Mouse (Mus musculus) mouse embryonic stem cell (cell line): ENCODE measurements around the gene Rgs6.

Experiments
- in situ Hi-C, 2 experiments: fragments of 300-500 bp; cut with MboI; formaldehyde crosslinking; loops; 1 replicate in 1 of 2; 3 replicates in 1 of 2; pipeline ENCODE4 v1.14.3; 2019 to 2020; ENCODE audit warnings: low sequenced_read_pairs in 2 of 2, low pct_unique_long_range_greater_than_20kb in 1 of 2, mixed read lengths in 1 of 2; ENCODE audit not compliant: unreplicated experiment in 1 of 2

Rgs6 gene

DNA sequence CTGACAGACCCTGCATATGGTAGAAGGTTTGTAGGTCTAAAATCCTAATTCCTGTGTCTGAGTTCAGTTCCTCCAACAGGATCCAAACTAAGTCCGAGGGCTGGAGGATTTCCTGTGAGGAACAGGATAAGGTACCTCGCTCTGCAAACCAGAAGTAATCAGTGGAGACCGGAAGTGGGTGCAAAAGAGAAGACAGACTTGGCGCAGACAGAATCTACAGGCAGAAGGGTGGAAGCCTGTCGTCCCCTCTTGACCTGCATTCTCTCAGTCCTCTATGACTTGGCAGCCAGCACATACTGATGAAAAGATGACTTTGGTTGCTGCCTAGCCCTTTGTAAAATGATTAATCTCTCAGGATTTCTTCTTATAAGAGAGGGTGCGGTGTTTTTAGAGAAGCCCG, 450.7 kb downstream of the Rgs6 start:
- in situ Hi-C loops: no loop called here

GRCm38 (mm10) chr12:83039859-83040258, 451.8 kb downstream of the Rgs6 start:
- in situ Hi-C loops: no loop called here

DNA sequence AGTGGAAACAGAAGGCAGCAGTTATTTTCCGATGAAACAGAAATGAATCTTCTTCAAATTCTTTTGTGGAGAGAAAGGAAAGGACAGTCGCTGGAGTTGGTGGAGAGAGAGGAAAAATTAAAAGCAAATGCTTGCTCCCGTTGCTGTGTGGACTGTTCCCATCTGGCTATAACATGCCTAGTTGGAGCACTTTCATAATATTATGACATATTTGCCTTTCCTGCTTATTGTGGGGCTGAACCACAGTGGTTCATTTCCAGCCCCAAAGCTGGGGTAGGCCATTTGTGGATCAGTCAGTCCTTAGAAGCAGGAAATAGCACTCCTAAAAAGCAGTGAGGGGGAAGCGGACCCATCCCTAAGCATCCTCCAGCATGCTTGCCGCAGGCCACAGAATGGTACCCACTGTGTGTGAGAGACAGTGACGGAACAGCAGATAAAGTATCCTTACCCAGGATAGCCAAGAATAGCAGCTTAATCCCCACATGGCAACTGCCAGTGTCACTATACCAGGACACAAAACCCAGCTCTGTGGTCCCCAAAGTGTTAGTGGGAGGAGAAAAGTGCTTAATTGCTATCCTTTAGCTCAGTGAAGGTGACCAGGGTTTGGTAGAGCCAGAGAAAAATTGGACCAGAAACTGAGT, 456.0 kb downstream of the Rgs6 start:
- in situ Hi-C loops: no loop called here

DNA sequence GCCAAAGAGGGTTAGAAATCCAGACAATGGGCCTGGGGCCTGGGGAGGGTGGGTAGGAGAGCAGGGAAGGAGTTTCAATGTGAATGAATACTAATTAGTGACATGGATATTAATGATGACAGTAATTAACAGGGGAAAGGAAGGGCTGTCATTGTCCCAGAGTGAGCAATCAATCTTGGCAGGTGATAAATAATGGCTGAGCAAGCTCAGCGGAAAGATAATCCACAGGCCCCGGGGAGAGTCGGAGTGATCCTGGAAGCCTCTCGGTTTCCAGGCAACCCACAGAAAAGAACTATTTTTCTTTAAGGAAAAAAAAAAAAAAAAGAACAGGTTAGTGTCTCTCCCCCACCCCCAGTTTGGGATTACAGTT, 456.5 kb downstream of the Rgs6 start:
- in situ Hi-C loops: no loop called here

GRCm38 (mm10) chr12:83045001-83045531, 457.0 kb downstream of the Rgs6 start:
- in situ Hi-C loops: no loop called here

DNA sequence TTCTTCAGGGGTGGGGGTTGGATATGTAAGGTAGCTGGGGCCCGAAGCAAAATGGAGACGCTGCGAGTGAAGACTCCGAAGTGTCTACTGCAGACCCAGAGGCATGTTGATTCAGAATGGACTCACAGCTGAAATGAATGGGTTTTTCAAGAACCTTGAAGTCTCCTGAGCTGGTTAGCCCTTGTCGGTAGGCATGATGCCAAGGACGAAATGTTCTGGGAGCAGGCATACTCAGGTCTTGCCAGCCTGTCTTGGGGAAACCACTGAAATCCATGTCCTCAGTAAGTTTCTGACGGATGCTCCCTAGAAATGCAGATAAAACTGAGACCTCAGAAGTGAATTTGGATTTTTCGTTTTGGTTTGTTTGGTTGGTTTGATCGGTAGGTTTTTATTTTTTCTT, 458.6 kb downstream of the Rgs6 start:
- in situ Hi-C loops: no loop called here

DNA sequence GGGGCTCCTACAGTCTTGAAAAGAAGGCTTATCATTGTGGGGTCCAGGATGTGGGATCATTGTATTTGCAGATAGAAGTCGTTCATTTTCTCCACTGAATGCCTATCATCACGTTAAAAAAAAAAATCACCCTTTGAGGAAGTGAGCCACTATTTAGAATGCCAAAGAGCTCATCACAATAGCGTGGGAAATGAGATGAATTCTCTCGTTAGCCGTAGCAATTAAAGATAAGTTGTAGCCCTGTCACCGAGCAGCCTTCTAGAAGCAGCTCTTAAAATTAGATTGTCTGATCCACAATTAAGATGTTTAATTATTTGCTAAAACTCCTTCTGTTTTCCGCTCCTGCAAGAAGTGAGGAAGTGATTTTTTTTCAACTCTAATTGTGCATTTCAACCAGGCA, 459.6 kb downstream of the Rgs6 start:
- in situ Hi-C loops: no loop called here

DNA sequence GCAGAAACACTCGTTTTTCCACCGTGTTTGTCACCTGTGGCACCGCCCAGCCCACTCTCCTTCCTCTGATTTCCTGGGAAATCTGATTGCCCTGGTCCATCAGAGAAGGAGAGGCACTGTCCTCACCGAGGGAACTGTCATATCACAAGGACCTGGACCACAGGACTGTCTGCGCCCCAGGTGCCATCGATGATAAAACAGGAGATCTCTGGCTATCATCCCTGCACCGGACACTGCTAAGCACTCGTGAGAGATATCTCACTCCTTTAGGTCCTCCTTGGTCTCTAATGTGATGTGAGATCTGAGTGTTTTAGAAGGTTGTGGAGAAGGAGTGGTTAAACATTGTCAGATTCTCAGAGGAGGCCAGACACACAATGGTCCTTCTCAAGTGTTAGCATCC, 462.4 kb downstream of the Rgs6 start:
- in situ Hi-C loops: no loop called here

- in situ Hi-C loops: no loop called here
These were observed 464.3 kb downstream of the Rgs6 start for GRCm38 (mm10) chr12:83052391-83052790.

- in situ Hi-C loops: no loop called here
These were observed 467.6 kb downstream of the Rgs6 start for GRCm38 (mm10) chr12:83055690-83056089.

- in situ Hi-C loops: no loop called here
These were observed 478.3 kb downstream of the Rgs6 start for GRCm38 (mm10) chr12:83066426-83066825.

DNA sequence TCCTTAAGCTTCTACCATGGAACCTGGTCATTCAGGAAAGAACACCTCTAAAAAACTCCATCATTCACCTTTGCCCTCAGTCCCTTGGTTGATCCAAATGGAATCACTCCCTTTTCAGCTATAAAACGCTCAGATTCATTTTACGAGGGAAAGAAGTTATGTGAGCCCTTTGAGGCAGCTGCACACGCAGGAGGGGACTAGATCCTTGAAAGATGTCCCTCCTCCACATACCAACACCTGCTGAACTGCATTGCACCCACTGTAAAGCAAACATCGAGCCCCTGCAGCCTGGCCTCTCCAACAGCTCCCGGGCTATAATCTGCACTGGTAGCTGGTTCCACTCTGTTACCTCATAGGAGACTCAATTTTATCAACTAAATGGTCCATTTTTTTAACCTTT, 482.8 kb downstream of the Rgs6 start:
- in situ Hi-C loops: no loop called here

GRCm38 (mm10) chr12:83072181-83072887, 484.2 kb downstream of the Rgs6 start:
- in situ Hi-C loops: no loop called here

DNA sequence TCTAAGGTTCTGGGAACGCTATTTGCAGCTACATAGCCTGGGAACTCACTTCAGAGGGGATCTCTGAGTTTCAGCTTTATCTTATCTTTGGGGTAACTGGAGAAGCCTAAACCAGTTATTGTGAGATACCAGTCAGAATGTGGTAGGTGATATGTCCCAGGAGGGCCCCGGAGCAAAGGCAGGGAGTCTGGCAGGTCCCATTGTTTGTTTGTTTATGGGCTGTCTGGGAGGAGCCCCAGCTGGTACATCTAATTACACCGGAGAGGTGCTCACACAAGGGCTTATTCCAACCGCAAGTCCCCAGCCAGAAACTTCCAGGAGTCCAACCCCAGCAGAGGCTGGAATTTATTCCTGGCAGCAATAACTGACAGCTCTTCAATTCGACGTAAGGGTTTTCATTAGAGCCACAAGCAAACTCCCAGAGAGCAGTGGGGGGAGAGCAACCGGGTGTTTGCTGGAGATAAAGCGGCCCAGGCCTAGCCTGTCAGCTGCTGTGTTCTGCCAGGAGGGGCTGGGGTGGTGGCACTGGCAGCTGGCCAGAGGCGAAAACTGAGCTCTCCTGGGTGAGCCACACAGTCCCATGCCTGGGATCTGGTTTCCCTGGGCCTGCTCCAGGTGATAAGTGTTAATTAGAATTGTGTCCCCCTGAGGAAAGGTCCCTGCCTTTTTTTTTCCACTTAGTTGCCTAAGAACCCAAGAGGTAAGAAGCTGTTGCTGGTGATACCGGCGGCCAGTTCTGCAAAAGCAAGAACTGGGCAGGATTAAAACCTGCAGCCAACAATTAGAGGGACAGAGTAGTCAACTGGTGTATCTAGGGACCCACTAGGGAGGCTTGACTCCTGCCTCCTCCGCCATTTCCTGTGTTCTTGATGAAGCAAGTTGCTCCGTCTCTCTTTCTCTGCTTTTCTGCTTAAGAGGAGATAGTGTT, 485.1 kb downstream of the Rgs6 start:
- in situ Hi-C loops: no loop called here

DNA sequence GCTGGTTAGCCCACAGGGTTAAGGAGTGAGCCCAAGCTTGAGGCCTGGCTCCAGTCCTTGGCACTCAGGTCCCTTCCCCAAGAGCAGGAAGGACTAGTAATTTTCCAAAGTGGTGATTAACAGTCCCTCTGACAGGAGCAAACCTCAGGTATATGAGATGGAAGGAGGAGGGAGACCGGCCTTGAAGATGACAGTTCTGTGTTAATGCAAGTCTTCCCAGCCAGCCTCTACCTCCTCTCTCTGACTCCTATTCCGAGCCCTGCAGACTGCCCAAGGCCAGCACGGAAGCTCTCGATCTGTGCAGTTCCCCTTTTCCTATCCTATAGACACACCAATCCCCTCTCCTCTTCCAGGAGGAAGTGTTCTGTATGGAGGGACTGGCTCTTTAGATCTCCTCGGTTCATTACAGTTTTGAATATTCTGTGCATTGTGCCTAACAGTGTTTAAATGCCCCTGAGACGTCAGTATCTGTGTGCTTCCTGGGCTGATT, 485.8 kb downstream of the Rgs6 start:
- in situ Hi-C loops: no loop called here

- in situ Hi-C loops: no loop called here
These were observed 488.1 kb downstream of the Rgs6 start for GRCm38 (mm10) chr12:83076179-83076578.

GRCm38 (mm10) chr12:83077486-83077885, 489.4 kb downstream of the Rgs6 start:
- in situ Hi-C loops: no loop called here

DNA sequence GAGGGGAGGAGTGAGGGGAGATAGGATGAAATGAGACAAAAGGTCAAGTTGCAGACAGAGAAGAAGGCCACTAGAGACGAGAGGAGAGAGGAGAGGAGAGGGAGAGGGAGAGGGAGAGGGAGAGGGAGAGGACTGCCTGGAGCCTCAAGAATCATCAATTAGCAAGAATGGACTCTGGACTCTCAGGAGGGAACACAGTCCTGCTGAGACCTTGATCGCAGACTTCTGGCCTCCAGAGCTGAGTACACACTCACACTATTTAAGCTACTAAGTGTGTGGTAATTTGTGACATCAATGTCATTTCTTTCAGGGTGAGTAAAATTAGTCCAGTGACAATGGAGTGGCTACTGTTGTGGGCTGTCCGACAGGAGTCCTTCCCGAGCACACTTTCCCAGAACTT, 495.3 kb downstream of the Rgs6 start:
- in situ Hi-C loops: no loop called here

DNA sequence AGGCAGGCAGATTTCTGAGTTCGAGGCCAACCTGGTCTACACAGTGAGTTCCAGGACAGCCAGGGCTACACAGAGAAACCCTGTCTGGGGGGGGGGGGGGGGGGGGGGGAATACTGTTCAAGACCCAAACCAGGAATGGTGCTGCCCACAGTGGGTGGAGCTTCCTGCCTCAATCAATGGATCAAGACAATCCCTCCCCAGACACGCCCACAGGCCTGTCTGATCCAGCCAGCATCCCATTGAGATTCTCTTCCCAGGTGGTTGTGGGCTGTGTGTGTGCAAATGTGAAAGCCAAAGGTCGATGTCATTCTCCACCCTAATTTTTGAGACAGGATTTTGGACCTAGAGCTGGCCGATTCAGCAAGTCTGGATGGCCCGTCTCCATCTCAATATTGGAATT, 496.5 kb downstream of the Rgs6 start:
- in situ Hi-C loops: no loop called here
